Mouse (Mus musculus) G1E (cell line): ENCODE measurements around the gene Pstk. TPM values are rescaled to one million over a fixed set of nuclear protein-coding genes. Genes with fewer than 3 reads are reported as not detected.
"Not testable (repeated sequence)": the region's sequence is repeated elsewhere in the genome, so short reads cannot be mapped to it uniquely, and the experiment has no call there.

ENCODE experiments used
- ATAC-seq: 2 replicates; pipeline ENCODE4 v1.8.0; 2016; ENCODE audit warnings: mild to moderate bottlenecking; ENCODE audit not compliant: insufficient number of reproducible peaks, poor library complexity, low FRiP score, severe bottlenecking; ENCODE audit errors: extremely low read depth
- DNase-seq: peaks from one replicate; pipeline ENCODE4 v3.0.0; 2012; ENCODE audit warnings: low spot score
- H3K27me3 ChIP-seq: 2 replicates; pipeline ENCODE4 v1.6.1; 2012; ENCODE audit warnings: mild to moderate bottlenecking, low read length, inconsistent platforms; ENCODE audit not compliant: insufficient read depth
- H3K36me3 ChIP-seq: replicated peaks from 2 replicates; pipeline ENCODE3; 2012; ENCODE audit warnings: mild to moderate bottlenecking, inconsistent platforms
- H3K4me1 ChIP-seq: 2 replicates; pipeline ENCODE4 v1.6.1; 2012; ENCODE audit warnings: low read depth, low read length, inconsistent platforms, mixed read lengths; ENCODE audit not compliant: insufficient read depth
- H3K4me3 ChIP-seq: 2 replicates; pipeline ENCODE4 v1.5.1; 2012; ENCODE audit warnings: low read depth, mild to moderate bottlenecking, inconsistent platforms, low read length, moderate library complexity, mixed read lengths
- H3K9me3 ChIP-seq: replicated peaks from 2 replicates; pipeline ENCODE4 v1.6.1; 2012; ENCODE audit warnings: inconsistent platforms
- CTCF ChIP-seq: IDR thresholded peaks from 2 replicates; pipeline ENCODE4 v1.5.1; 2012; ENCODE audit warnings: low read depth, low read length, inconsistent platforms, mixed read lengths
- GATA1 ChIP-seq: IDR thresholded peaks from 2 replicates; pipeline ENCODE4 v1.6.1; 2012; ENCODE audit warnings: borderline replicate concordance, low read length, inconsistent platforms, mixed read lengths
- GATA2 ChIP-seq: IDR thresholded peaks from 2 replicates; pipeline ENCODE4 v1.6.1; 2012; ENCODE audit warnings: low read depth, low read length, inconsistent platforms, borderline replicate concordance
- POLR2AphosphoS5 ChIP-seq: IDR thresholded peaks from 2 replicates; pipeline ENCODE4 v1.6.1; 2012; ENCODE audit warnings: low read depth, low read length, inconsistent platforms; ENCODE audit not compliant: insufficient replicate concordance
- TAL1 ChIP-seq: conservative IDR thresholded peaks from 2 replicates; pipeline ENCODE4 v1.6.1; 2012; ENCODE audit warnings: low read depth, low read length, inconsistent platforms, mixed read lengths
- polyA plus RNA-seq: library from polyadenylated mRNA; stranded (reverse); fragments of >175 nt; gene quantifications from 2 replicates; pipeline ENCODE4 v1.2.3, GENCODE M21; 2012
- total RNA-seq, 2 experiments: library from RNA; stranded (forward) in 1 of 2; stranded (reverse) in 1 of 2; fragments of 200-1000 nt in 1 of 2; fragments of >200 nt in 1 of 2; fragmentation: Nextera tagmentation in 1 of 2; gene quantifications; 2 replicates each; pipeline ENCODE4 v1.2.3; 2014 to 2017

Pstk gene
- total and polyA plus RNA-seq, 3 experiments, result 35.4 to 42.7 (median 36.3) TPM

- Histone ChIP-seq H3K9me3 (no peaks in the 10 kb centered on the region), H3K36me3 (peaks cover 8% of the 10 kb centered on the region), H3K4me1 (peaks cover 27% of the 10 kb centered on the region), H3K4me3 (peak overlapping the region; percentile 90; the same call in 1 of the 2 replicates), H3K27me3 (no peaks in the 10 kb centered on the region)
- TF ChIP-seq CTCF, result no peak
- no peak for TF ChIP-seq TAL1
- no peak for TF ChIP-seq GATA2
- TF ChIP-seq GATA1, result no peak
- TF ChIP-seq POLR2AphosphoS5, result no peak
- ATAC-seq (no peak), DNase-seq (no peak)
Measured at GRCm38 (mm10) chr7:131411221-131411940, 40.4 kb downstream of the Pstk start.

GRCm38 (mm10) chr7:131411941-131412270 is 41.0 kb downstream of the Pstk start:
- TF ChIP-seq POLR2AphosphoS5 (no peak), GATA2 (no peak), TAL1 (no peak), GATA1 (no peak), CTCF (no peak)
- H3K36me3 ChIP-seq, result peaks cover 6% of the 10 kb centered on the region
- DNase-seq (no peak), ATAC-seq (no peak)
- peaks cover 27% of the 10 kb centered on the region for H3K4me1 ChIP-seq
- H3K4me3 ChIP-seq, result no peak overlapping the region
- H3K27me3 ChIP-seq, result no peaks in the 10 kb centered on the region
- H3K9me3 ChIP-seq, result no peaks in the 10 kb centered on the region

GRCm38 (mm10) chr7:131416742-131417141 is 45.8 kb downstream of the Pstk start:
- H3K4me1 ChIP-seq, H3K27me3 ChIP-seq, H3K9me3 ChIP-seq, DNase-seq, H3K36me3 ChIP-seq, H3K4me3 ChIP-seq, ATAC-seq: not testable (repeated sequence)

GRCm38 (mm10) chr7:131417605-131418004 is 46.7 kb downstream of the Pstk start:
- H3K4me3 ChIP-seq, result no peak overlapping the region
- ATAC-seq (no peak), DNase-seq (no peak)
- no peak for TF ChIP-seq POLR2AphosphoS5
- TF ChIP-seq GATA2, result no peak
- TF ChIP-seq GATA1, result no peak
- no peak for TF ChIP-seq TAL1
- TF ChIP-seq CTCF, result no peak
- H3K36me3 ChIP-seq, result no peaks in the 10 kb centered on the region
- peaks cover 6% of the 10 kb centered on the region; the same call in 1 of the 2 replicates for H3K4me1 ChIP-seq
- no peaks in the 10 kb centered on the region for H3K27me3 ChIP-seq
- H3K9me3 ChIP-seq, result no peaks in the 10 kb centered on the region

- Histone ChIP-seq H3K27me3 (no peaks in the 10 kb centered on the region), H3K4me3 (no peak overlapping the region), H3K9me3 (peaks cover 4% of the 10 kb centered on the region), H3K36me3 (peaks cover 7% of the 10 kb centered on the region), H3K4me1 (peaks cover 11% of the 10 kb centered on the region)
- TF ChIP-seq GATA2 (no peak), CTCF (no peak), TAL1 (peak; percentile 63), GATA1 (no peak), POLR2AphosphoS5 (no peak)
- ATAC-seq, result peak; percentile 95
- no peak for DNase-seq
Measured at GRCm38 (mm10) chr7:131424912-131425311, 54.0 kb downstream of the Pstk start.

GRCm38 (mm10) chr7:131427331-131427730 is 56.4 kb downstream of the Pstk start:
- Histone ChIP-seq H3K4me1 (peaks cover 11% of the 10 kb centered on the region), H3K4me3 (no peak overlapping the region)

GRCm38 (mm10) chr7:131432244-131432643 is 61.3 kb downstream of the Pstk start:
- Histone ChIP-seq H3K4me3 (no peak overlapping the region), H3K36me3 (peaks cover 8% of the 10 kb centered on the region), H3K9me3 (no peaks in the 10 kb centered on the region), H3K27me3 (no peaks in the 10 kb centered on the region), H3K4me1 (no peaks in the 10 kb centered on the region)
- ATAC-seq (no peak), DNase-seq (peak; percentile 6)
- TF ChIP-seq CTCF (no peak), GATA1 (no peak), GATA2 (no peak), POLR2AphosphoS5 (no peak), TAL1 (no peak)

More at GRCm38 (mm10) chr7:131427331-131427730, 56.4 kb downstream of the Pstk start:
- no peak for DNase-seq
- peaks cover 10% of the 10 kb centered on the region for H3K36me3 ChIP-seq
- no peak for ATAC-seq
- H3K9me3 ChIP-seq, result peaks cover 4% of the 10 kb centered on the region
- H3K27me3 ChIP-seq, result no peaks in the 10 kb centered on the region
- TF ChIP-seq POLR2AphosphoS5, result no peak
- no peak for TF ChIP-seq TAL1
- TF ChIP-seq GATA2, result no peak
- TF ChIP-seq GATA1, result no peak
- TF ChIP-seq CTCF, result no peak
